Mouse (Mus musculus): ENCODE results near the gene Tent5c. TPM values are rescaled to one million over a fixed set of nuclear protein-coding genes. Genes with fewer than 3 reads are reported as not detected.

The Tent5c gene
- polyA plus RNA-seq, 1 experiment from 2014 or later = 3.5 TPM

GRCm38 (mm10) chr3:100501899-100502298 lies 12.8 kb upstream of the Tent5c start:
- H3K27ac ChIP-seq (replicated peaks; ENCODE audit: low read depth, low read length) = no peak overlapping the region
- no peak overlapping the region for H3K9ac ChIP-seq (replicated peaks; ENCODE audit: low read length)
- H3K36me3 ChIP-seq (replicated peaks; ENCODE audit: control insufficient read depth, insufficient read depth, low read depth, low read length) = no peaks in the 10 kb centered on the region
- ATAC-seq (replicated peaks; ENCODE audit: insufficient number of reproducible peaks, low FRiP score, low TSS enrichment, low read depth) (no peak), DNase-seq (ENCODE audit: low spot score) (no peak)
- no peaks in the 10 kb centered on the region for H3K4me1 ChIP-seq (ENCODE audit: control insufficient read depth, insufficient read depth, low read length)
- no peaks in the 10 kb centered on the region for H3K9me3 ChIP-seq (replicated peaks; ENCODE audit: control insufficient read depth, low read length)
- no peaks in the 10 kb centered on the region for H3K27me3 ChIP-seq (ENCODE audit: control insufficient read depth, insufficient read depth, low read length)
- H3K4me2 ChIP-seq (ENCODE audit: low read depth, low read length) = no peak overlapping the region
- no peak overlapping the region for H3K4me3 ChIP-seq (ENCODE audit: low read depth, low read length)

GRCm38 (mm10) chr3:100496081-100496480 lies 7.0 kb upstream of the Tent5c start:
- WGBS = 64% methylated on average over 3 of the region's 3 CpGs
- no peaks in the 10 kb centered on the region for H3K36me3 ChIP-seq (replicated peaks; ENCODE audit: control insufficient read depth, insufficient read depth, low read depth, low read length)
- no peaks in the 10 kb centered on the region for H3K4me1 ChIP-seq (ENCODE audit: control insufficient read depth, insufficient read depth, low read length)
- DNase-seq (ENCODE audit: low spot score) = no peak
- no peak overlapping the region for H3K4me2 ChIP-seq (ENCODE audit: low read depth, low read length)
- no peak overlapping the region for H3K9ac ChIP-seq (replicated peaks; ENCODE audit: low read length)
- no peak overlapping the region for H3K4me3 ChIP-seq (ENCODE audit: low read depth, low read length)
- ATAC-seq (replicated peaks; ENCODE audit: insufficient number of reproducible peaks, low FRiP score, low TSS enrichment, low read depth) = no peak
- no peaks in the 10 kb centered on the region for H3K9me3 ChIP-seq (replicated peaks; ENCODE audit: control insufficient read depth, low read length)
- no peak overlapping the region for H3K27ac ChIP-seq (replicated peaks; ENCODE audit: low read depth, low read length)
- H3K27me3 ChIP-seq (ENCODE audit: control insufficient read depth, insufficient read depth, low read length) = no peaks in the 10 kb centered on the region

GRCm38 (mm10) chr3:100495456-100495855 lies 6.3 kb upstream of the Tent5c start:
- no peaks in the 10 kb centered on the region for H3K36me3 ChIP-seq (replicated peaks; ENCODE audit: control insufficient read depth, insufficient read depth, low read depth, low read length)
- no peaks in the 10 kb centered on the region for H3K4me1 ChIP-seq (ENCODE audit: control insufficient read depth, insufficient read depth, low read length)
- H3K4me2 ChIP-seq (ENCODE audit: low read depth, low read length) = no peak overlapping the region
- H3K9me3 ChIP-seq (replicated peaks; ENCODE audit: control insufficient read depth, low read length) = no peaks in the 10 kb centered on the region
- H3K9ac ChIP-seq (replicated peaks; ENCODE audit: low read length) = no peak overlapping the region
- no peak overlapping the region for H3K27ac ChIP-seq (replicated peaks; ENCODE audit: low read depth, low read length)
- no peaks in the 10 kb centered on the region for H3K27me3 ChIP-seq (ENCODE audit: control insufficient read depth, insufficient read depth, low read length)
- DNase-seq (ENCODE audit: low spot score) (no peak), ATAC-seq (replicated peaks; ENCODE audit: insufficient number of reproducible peaks, low FRiP score, low TSS enrichment, low read depth) (no peak)
- WGBS = 81% methylated on average over 16 of the region's 16 CpGs
- no peak overlapping the region for H3K4me3 ChIP-seq (ENCODE audit: low read depth, low read length)

- 82% methylated on average over 5 of the region's 5 CpGs for WGBS
- Histone ChIP-seq H3K9me3 (replicated peaks; ENCODE audit: control insufficient read depth, low read length) (no peaks in the 10 kb centered on the region), H3K4me2 (ENCODE audit: low read depth, low read length) (no peak overlapping the region), H3K36me3 (replicated peaks; ENCODE audit: control insufficient read depth, insufficient read depth, low read depth, low read length) (no peaks in the 10 kb centered on the region), H3K9ac (replicated peaks; ENCODE audit: low read length) (no peak overlapping the region), H3K27me3 (ENCODE audit: control insufficient read depth, insufficient read depth, low read length) (no peaks in the 10 kb centered on the region), H3K4me1 (ENCODE audit: control insufficient read depth, insufficient read depth, low read length) (no peaks in the 10 kb centered on the region), H3K4me3 (ENCODE audit: low read depth, low read length) (no peak overlapping the region), H3K27ac (replicated peaks; ENCODE audit: low read depth, low read length) (no peak overlapping the region)
- DNase-seq (ENCODE audit: low spot score) = no peak
- ATAC-seq (replicated peaks; ENCODE audit: insufficient number of reproducible peaks, low FRiP score, low TSS enrichment, low read depth) = no peak; the same call in 1 of the 2 replicates
These were observed 5.8 kb upstream of the Tent5c start for GRCm38 (mm10) chr3:100494912-100495311.

- Histone ChIP-seq H3K9me3 (replicated peaks; ENCODE audit: control insufficient read depth, low read length) (no peaks in the 10 kb centered on the region), H3K4me1 (ENCODE audit: control insufficient read depth, insufficient read depth, low read length) (no peaks in the 10 kb centered on the region), H3K27ac (replicated peaks; ENCODE audit: low read depth, low read length) (no peak overlapping the region), H3K4me2 (ENCODE audit: low read depth, low read length) (peak overlapping the region; percentile 98), H3K4me3 (ENCODE audit: low read depth, low read length) (peak overlapping the region; percentile 40), H3K27me3 (ENCODE audit: control insufficient read depth, insufficient read depth, low read length) (peaks cover 12% of the 10 kb centered on the region), H3K36me3 (replicated peaks; ENCODE audit: control insufficient read depth, insufficient read depth, low read depth, low read length) (no peaks in the 10 kb centered on the region), H3K9ac (replicated peaks; ENCODE audit: low read length) (peak overlapping the region; percentile 72; the same call in 1 of the 2 replicates)
- ATAC-seq (replicated peaks; ENCODE audit: insufficient number of reproducible peaks, low FRiP score, low TSS enrichment, low read depth) (no peak), DNase-seq (ENCODE audit: low spot score) (no peak)
- WGBS = 18% methylated on average over 4 of the region's 4 CpGs
These were observed 831 bp upstream of the Tent5c start for GRCm38 (mm10) chr3:100490010-100490300.

GRCm38 (mm10) chr3:100488251-100489132 lies 632 bp downstream of the Tent5c start:
- ATAC-seq (replicated peaks; ENCODE audit: insufficient number of reproducible peaks, low FRiP score, low TSS enrichment, low read depth) (peak; percentile 25), DNase-seq (ENCODE audit: low spot score) (peak; percentile 51)
- Histone ChIP-seq H3K9ac (replicated peaks; ENCODE audit: low read length) (peak overlapping the region; percentile 35), H3K36me3 (replicated peaks; ENCODE audit: control insufficient read depth, insufficient read depth, low read depth, low read length) (no peaks in the 10 kb centered on the region), H3K4me1 (ENCODE audit: control insufficient read depth, insufficient read depth, low read length) (no peaks in the 10 kb centered on the region), H3K4me3 (ENCODE audit: low read depth, low read length) (peak overlapping the region; percentile 40), H3K9me3 (replicated peaks; ENCODE audit: control insufficient read depth, low read length) (no peaks in the 10 kb centered on the region), H3K4me2 (ENCODE audit: low read depth, low read length) (peak overlapping the region; percentile 98), H3K27ac (replicated peaks; ENCODE audit: low read depth, low read length) (no peak overlapping the region), H3K27me3 (ENCODE audit: control insufficient read depth, insufficient read depth, low read length) (peaks cover 12% of the 10 kb centered on the region)
- under 1% methylated on average over 66 of the region's 66 CpGs for WGBS

GRCm38 (mm10) chr3:100487046-100487445 lies 2.1 kb downstream of the Tent5c start:
- Histone ChIP-seq H3K4me3 (ENCODE audit: low read depth, low read length) (no peak overlapping the region), H3K9me3 (replicated peaks; ENCODE audit: control insufficient read depth, low read length) (no peaks in the 10 kb centered on the region), H3K27ac (replicated peaks; ENCODE audit: low read depth, low read length) (no peak overlapping the region), H3K36me3 (replicated peaks; ENCODE audit: control insufficient read depth, insufficient read depth, low read depth, low read length) (no peaks in the 10 kb centered on the region), H3K27me3 (ENCODE audit: control insufficient read depth, insufficient read depth, low read length) (peaks cover 12% of the 10 kb centered on the region), H3K9ac (replicated peaks; ENCODE audit: low read length) (no peak overlapping the region), H3K4me2 (ENCODE audit: low read depth, low read length) (no peak overlapping the region), H3K4me1 (ENCODE audit: control insufficient read depth, insufficient read depth, low read length) (no peaks in the 10 kb centered on the region)
- DNase-seq (ENCODE audit: low spot score) = no peak
- WGBS = 83% methylated on average over 2 of the region's 2 CpGs
- no peak for ATAC-seq (replicated peaks; ENCODE audit: insufficient number of reproducible peaks, low FRiP score, low TSS enrichment, low read depth)

- Histone ChIP-seq H3K4me1 (ENCODE audit: control insufficient read depth, insufficient read depth, low read length) (no peaks in the 10 kb centered on the region), H3K4me3 (ENCODE audit: low read depth, low read length) (no peak overlapping the region), H3K9me3 (replicated peaks; ENCODE audit: control insufficient read depth, low read length) (no peaks in the 10 kb centered on the region), H3K27ac (replicated peaks; ENCODE audit: low read depth, low read length) (no peak overlapping the region), H3K4me2 (ENCODE audit: low read depth, low read length) (no peak overlapping the region), H3K27me3 (ENCODE audit: control insufficient read depth, insufficient read depth, low read length) (peaks cover 12% of the 10 kb centered on the region), H3K36me3 (replicated peaks; ENCODE audit: control insufficient read depth, insufficient read depth, low read depth, low read length) (no peaks in the 10 kb centered on the region), H3K9ac (replicated peaks; ENCODE audit: low read length) (no peak overlapping the region)
- 39% methylated on average over 11 of the region's 11 CpGs for WGBS
- DNase-seq (ENCODE audit: low spot score) (no peak), ATAC-seq (replicated peaks; ENCODE audit: insufficient number of reproducible peaks, low FRiP score, low TSS enrichment, low read depth) (no peak)
These were observed 3.6 kb downstream of the Tent5c start for GRCm38 (mm10) chr3:100485390-100486132.

Measured in embryonic facial prominence, embryonic 11.5 days (tissue).